Mouse (Mus musculus) hindbrain, postnatal 0 days (tissue): ENCODE measurements at regions not wholly inside any gene's neighbourhood (a gene's known extent, or its start where the extent isn't known, plus 50 kb on each side); places are given as distances from the start of the nearest gene placed in this dataset.
A peak's percentile ranks its signal among the peaks of the same experiment; 100 is the strongest.

Experiments used
- ATAC-seq: fragments of 200-750 bp; cut with Nextera tagmentation; 2 replicates; pipeline ENCODE4 v1.8.0; 2017; ENCODE audit warnings: mild to moderate bottlenecking, moderate TSS enrichment, moderate library complexity
- DNase-seq: peaks from one replicate; pipeline ENCODE4 v3.0.0-alpha.2; 2015; ENCODE audit warnings: low spot score
- H3K27ac ChIP-seq: fragments of 300-500 bp; sonication (generic); 2 replicates; pipeline ENCODE4 v1.5.1; 2014; ENCODE audit warnings: mild to moderate bottlenecking
- H3K27me3 ChIP-seq: fragments of 300-500 bp; sonication (generic); 2 replicates; pipeline ENCODE4 v1.6.1; 2014; ENCODE audit warnings: low read length, mixed read lengths; ENCODE audit not compliant: insufficient read depth
- H3K36me3 ChIP-seq: fragments of 300-500 bp; sonication (generic); 2 replicates; pipeline ENCODE4 v1.6.1; 2014; ENCODE audit warnings: low read length, mixed read lengths; ENCODE audit not compliant: insufficient read depth
- H3K4me1 ChIP-seq: fragments of 300-500 bp; sonication (generic); 2 replicates; pipeline ENCODE4 v1.6.1; 2014; ENCODE audit warnings: antibody characterized with exemption, low read length, mixed read lengths; ENCODE audit not compliant: insufficient read depth
- H3K4me2 ChIP-seq: fragments of 300-500 bp; sonication (generic); 2 replicates; pipeline ENCODE4 v1.6.1; 2014; ENCODE audit warnings: low read depth, mild to moderate bottlenecking, low read length, moderate library complexity, mixed read lengths
- H3K4me3 ChIP-seq: fragments of 300-500 bp; sonication (generic); 2 replicates; pipeline ENCODE4 v1.5.1; 2014; ENCODE audit warnings: low read length
- H3K9ac ChIP-seq: fragments of 300-500 bp; sonication (generic); replicated peaks from 2 replicates; pipeline ENCODE4 v1.6.1; 2014; ENCODE audit warnings: mild to moderate bottlenecking, low read length, moderate library complexity, mixed read lengths
- H3K9me3 ChIP-seq: fragments of 300-500 bp; sonication (generic); 2 replicates; pipeline ENCODE4 v1.6.1; 2016; ENCODE audit warnings: low read length, mixed read lengths
- CTCF ChIP-seq: IDR thresholded peaks from 2 replicates; pipeline ENCODE4 v1.5.1; 2016; ENCODE audit warnings: antibody characterized with exemption, control low read depth, low read depth
- WGBS: fragments of 180-500 bp; shearing (Covaris S2); extraction: QIAGEN DNeasy Blood & Tissue Kit; methylation state at CpG from one replicate; pipeline ENCODE4 v1.1.7; 2014; 5-methylcytosine and 5-hydroxymethylcytosine counted together

DNA sequence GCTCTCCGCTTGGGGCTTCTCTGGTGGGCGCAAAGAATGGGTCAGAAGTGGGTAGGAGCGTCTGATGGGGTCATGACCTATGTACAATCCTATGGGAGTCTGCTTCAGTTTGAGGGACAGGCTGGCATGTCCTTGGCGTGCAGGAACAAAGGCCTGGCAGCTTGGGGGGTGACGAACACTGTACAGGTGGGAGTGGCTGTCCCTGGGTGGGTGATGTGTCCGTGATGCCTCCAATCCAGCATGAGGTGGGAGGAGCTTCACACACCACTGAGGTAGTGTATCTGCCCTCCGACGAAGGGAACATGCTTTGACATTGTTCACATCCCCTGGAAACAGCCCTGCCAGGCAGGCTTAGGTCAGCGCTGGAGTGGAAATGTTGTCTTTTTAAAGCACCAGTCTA, 101.4 kb upstream of the Pitx1 start:
- H3K36me3 ChIP-seq, result no peaks in the 10 kb centered on the region
- no peak for DNase-seq
- H3K4me3 ChIP-seq, result no peak overlapping the region
- H3K9me3 ChIP-seq, result no peaks in the 10 kb centered on the region
- H3K27ac ChIP-seq, result no peak overlapping the region
- H3K4me2 ChIP-seq, result no peak overlapping the region
- H3K4me1 ChIP-seq, result no peaks in the 10 kb centered on the region
- H3K9ac ChIP-seq, result no peak overlapping the region
- no peaks in the 10 kb centered on the region for H3K27me3 ChIP-seq
- TF ChIP-seq CTCF, result no peak
- no peak for ATAC-seq
- WGBS, result 75% methylated on average over 9 of the region's 9 CpGs

DNA sequence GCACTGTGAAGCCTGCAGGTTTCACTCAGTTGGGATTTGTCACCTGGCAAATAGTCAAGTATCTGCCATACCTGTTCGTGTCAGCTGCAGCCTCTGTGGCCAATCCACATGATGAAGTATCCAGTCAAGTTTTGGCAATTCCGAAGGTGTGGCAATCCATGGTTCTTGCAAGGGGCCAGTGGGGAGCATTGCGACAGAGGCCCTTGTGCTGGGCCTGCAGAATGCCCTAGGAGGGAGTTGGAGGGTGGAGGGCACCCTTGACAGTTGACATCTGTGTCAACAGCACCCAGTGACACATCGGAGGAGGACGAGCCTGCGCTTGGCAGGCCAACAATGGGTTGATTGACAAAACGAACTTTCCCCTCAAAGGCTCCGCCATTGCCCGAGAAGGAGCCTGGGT, 101.0 kb upstream of the Pitx1 start:
- no peak for TF ChIP-seq CTCF
- Histone ChIP-seq H3K4me3 (no peak overlapping the region), H3K9ac (no peak overlapping the region), H3K4me1 (no peaks in the 10 kb centered on the region), H3K27me3 (no peaks in the 10 kb centered on the region), H3K9me3 (no peaks in the 10 kb centered on the region), H3K36me3 (no peaks in the 10 kb centered on the region), H3K27ac (no peak overlapping the region), H3K4me2 (no peak overlapping the region)
- DNase-seq (no peak), ATAC-seq (no peak)
- WGBS, result 73% methylated on average over 9 of the region's 9 CpGs

- no peaks in the 10 kb centered on the region for H3K9me3 ChIP-seq
- DNase-seq (no peak), ATAC-seq (no peak)
- H3K4me3 ChIP-seq, result no peak overlapping the region
- H3K27me3 ChIP-seq, result no peaks in the 10 kb centered on the region
- H3K27ac ChIP-seq, result no peak overlapping the region
- 88% methylated on average over 11 of the region's 11 CpGs for WGBS
- no peak overlapping the region for H3K4me2 ChIP-seq
- H3K36me3 ChIP-seq, result no peaks in the 10 kb centered on the region
- no peak overlapping the region for H3K9ac ChIP-seq
- TF ChIP-seq CTCF, result no peak
- no peaks in the 10 kb centered on the region for H3K4me1 ChIP-seq
Observed at GRCm38 (mm10) chr13:55930637-55931036, 94.6 kb upstream of the Pitx1 start.

GRCm38 (mm10) chr13:55929814-55930213, 93.8 kb upstream of the Pitx1 start:
- no peak for TF ChIP-seq CTCF
- Histone ChIP-seq H3K4me1 (no peaks in the 10 kb centered on the region), H3K9ac (no peak overlapping the region), H3K9me3 (no peaks in the 10 kb centered on the region), H3K4me2 (no peak overlapping the region), H3K4me3 (no peak overlapping the region), H3K27ac (no peak overlapping the region), H3K36me3 (no peaks in the 10 kb centered on the region), H3K27me3 (no peaks in the 10 kb centered on the region)
- ATAC-seq (no peak), DNase-seq (no peak)
- WGBS, result 69% methylated on average over 6 of the region's 6 CpGs

- H3K4me2 ChIP-seq, result no peak overlapping the region
- no peaks in the 10 kb centered on the region for H3K36me3 ChIP-seq
- WGBS, result 25% methylated on average over 7 of the region's 7 CpGs
- ATAC-seq (no peak), DNase-seq (no peak)
- no peak for TF ChIP-seq CTCF
- no peak overlapping the region for H3K9ac ChIP-seq
- no peaks in the 10 kb centered on the region for H3K27me3 ChIP-seq
- H3K9me3 ChIP-seq, result no peaks in the 10 kb centered on the region
- H3K4me3 ChIP-seq, result no peak overlapping the region
- H3K4me1 ChIP-seq, result no peaks in the 10 kb centered on the region
- no peak overlapping the region for H3K27ac ChIP-seq
Observed at GRCm38 (mm10) chr13:55923505-55924136, 87.6 kb upstream of the Pitx1 start.

DNA sequence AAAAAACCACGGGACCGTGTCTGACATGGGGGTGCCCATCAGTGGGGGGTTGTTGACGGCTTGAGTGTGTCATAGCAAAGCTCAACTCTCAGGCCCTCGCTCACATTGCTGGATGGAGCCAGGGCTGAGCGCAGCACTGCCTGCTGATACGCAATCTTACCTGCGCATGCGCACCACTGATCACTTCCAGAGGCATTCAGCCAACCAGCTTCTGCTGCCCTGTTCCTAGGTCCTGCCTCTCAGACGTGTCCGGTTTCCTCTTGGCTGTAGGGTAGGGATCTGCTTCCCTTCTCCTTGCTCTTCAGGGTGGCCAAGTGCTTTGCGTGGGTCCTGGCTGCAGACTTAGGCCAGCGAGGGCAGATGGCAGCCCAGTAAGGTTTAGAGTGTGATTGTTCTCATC, 81.3 kb upstream of the Pitx1 start:
- WGBS, result 93% methylated on average over 12 of the region's 12 CpGs
- H3K36me3 ChIP-seq, result no peaks in the 10 kb centered on the region
- H3K4me1 ChIP-seq, result no peaks in the 10 kb centered on the region
- no peak for ATAC-seq
- no peak overlapping the region for H3K9ac ChIP-seq
- no peaks in the 10 kb centered on the region for H3K9me3 ChIP-seq
- no peaks in the 10 kb centered on the region for H3K27me3 ChIP-seq
- H3K4me2 ChIP-seq, result no peak overlapping the region
- DNase-seq, result no peak
- H3K4me3 ChIP-seq, result no peak overlapping the region
- H3K27ac ChIP-seq, result no peak overlapping the region
- TF ChIP-seq CTCF, result no peak

DNA sequence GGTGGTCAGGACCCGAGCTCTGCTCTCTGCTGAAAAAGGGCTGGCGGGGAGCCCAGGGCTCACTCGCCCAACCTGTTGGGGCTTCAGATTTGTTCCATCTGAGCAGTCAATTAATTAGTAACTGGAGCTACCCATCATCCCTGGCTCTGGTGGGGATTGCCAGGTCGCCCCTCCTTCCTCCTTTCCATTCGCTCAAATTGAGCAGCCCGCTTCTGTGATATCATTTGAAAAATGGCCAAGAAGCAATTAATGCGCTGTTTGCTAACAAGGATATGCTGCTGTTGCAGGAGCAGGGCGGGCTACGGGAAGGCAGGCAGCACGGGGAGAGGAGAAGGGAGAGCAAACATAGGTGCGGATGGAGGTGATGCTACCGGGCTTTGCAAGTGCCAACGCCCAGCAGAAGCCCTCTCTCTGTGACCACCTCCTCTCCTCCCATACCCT, 76.3 kb upstream of the Pitx1 start:
- H3K27me3 ChIP-seq, result no peaks in the 10 kb centered on the region
- peak; percentile 79 for DNase-seq
- ATAC-seq, result peak; percentile 45; the same call in 1 of the 2 replicates
- WGBS, result 45% methylated on average over 13 of the region's 13 CpGs
- H3K27ac ChIP-seq, result no peak overlapping the region
- no peak overlapping the region for H3K4me3 ChIP-seq
- no peaks in the 10 kb centered on the region for H3K9me3 ChIP-seq
- 0 out of 2 replicates have a peak, but pooled peaks cover 3% of the 10 kb centered on the region for H3K4me1 ChIP-seq
- no peaks in the 10 kb centered on the region for H3K36me3 ChIP-seq
- no peak overlapping the region; the same call in 1 of the 2 replicates for H3K4me2 ChIP-seq
- no peak for TF ChIP-seq CTCF
- H3K9ac ChIP-seq, result no peak overlapping the region
